Mouse (Mus musculus): ENCODE measurements at regions not wholly inside any gene's neighbourhood (a gene's known extent, or its start where the extent isn't known, plus 50 kb on each side); places are given as distances from the start of the nearest gene placed in this dataset.

DNA sequence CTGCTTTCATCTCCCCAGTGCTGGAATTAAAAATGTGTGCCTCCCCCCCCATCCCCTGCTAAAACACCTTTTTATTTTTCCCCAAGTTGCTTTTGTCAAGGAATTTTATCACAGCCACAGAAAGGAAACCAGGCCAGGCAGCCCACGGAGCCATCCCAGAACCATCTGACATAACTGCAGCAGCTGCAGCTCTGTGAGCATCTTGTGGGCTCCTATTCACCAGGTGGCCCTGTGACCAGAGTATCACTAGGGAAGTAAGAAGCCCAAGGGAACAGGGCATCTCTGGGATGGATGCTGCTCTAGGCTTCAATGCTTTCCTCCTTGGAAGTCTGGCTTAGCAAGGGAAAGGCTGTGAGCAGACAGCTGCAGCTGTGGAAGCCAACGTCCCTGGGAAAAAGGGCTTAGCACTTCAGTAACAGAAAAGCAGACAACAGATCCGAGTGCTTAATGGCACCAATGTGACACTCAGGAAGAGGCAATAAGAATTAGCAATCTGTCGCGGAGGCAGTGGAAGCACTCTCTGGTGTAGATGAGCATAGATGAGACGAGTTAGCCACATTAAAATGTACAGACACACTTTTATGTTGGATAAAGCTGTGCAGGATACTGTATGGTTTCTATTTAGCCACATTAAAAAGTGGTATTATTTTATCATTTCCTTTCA, 1183.0 kb downstream of the 4930447A16Rik start:
- Histone ChIP-seq H3K36me3 (no peaks in the 10 kb centered on the region), H3K4me3 (no peak overlapping the region), H3K4me1 (replicated peaks) (no peaks in the 10 kb centered on the region; the same call in 1 of the 2 replicates), H3K9ac (no peak overlapping the region), H3K4me2 (no peak overlapping the region), H3K27me3 (no peaks in the 10 kb centered on the region), H3K9me3 (replicated peaks) (no peaks in the 10 kb centered on the region), H3K27ac (no peak overlapping the region)
- 73% methylated on average over 6 of the region's 6 CpGs for WGBS
- no peak for ATAC-seq (replicated peaks; ENCODE audit: insufficient number of reproducible peaks, insufficient read depth, low FRiP score, low read depth)

GRCm38 (mm10) chr15:38609522-38609921, 1184.2 kb downstream of the 4930447A16Rik start:
- Histone ChIP-seq H3K36me3 (no peaks in the 10 kb centered on the region), H3K4me2 (no peak overlapping the region), H3K27ac (no peak overlapping the region), H3K9ac (no peak overlapping the region), H3K27me3 (no peaks in the 10 kb centered on the region), H3K4me3 (no peak overlapping the region), H3K9me3 (replicated peaks) (no peaks in the 10 kb centered on the region), H3K4me1 (replicated peaks) (no peaks in the 10 kb centered on the region; the same call in 1 of the 2 replicates)
- no peak for ATAC-seq (replicated peaks; ENCODE audit: insufficient number of reproducible peaks, insufficient read depth, low FRiP score, low read depth)
- WGBS: 79% methylated on average over 4 of the region's 4 CpGs

Measured in heart, embryonic 15.5 days (tissue).